Mouse (Mus musculus) heart, adult 2 months (tissue): Measurements from ENCODE around the gene Unc93b1.

Experiments
- CTCF ChIP-seq: fragments of 200-600 bp; IDR thresholded peaks from 2 replicates; pipeline ENCODE4 v1.8.1; 2022; ENCODE audit warnings: antibody characterized with exemption, mild to moderate bottlenecking, moderate library complexity
- EP300 ChIP-seq: fragments of 200-500 bp; IDR thresholded peaks from 2 replicates; pipeline ENCODE4 v1.6.1; 2011; ENCODE audit warnings: low read depth, low read length, control low read depth; ENCODE audit not compliant: insufficient read depth
- POLR2A ChIP-seq: fragments of 200-500 bp; IDR thresholded peaks from 2 replicates; pipeline ENCODE4 v1.6.1; 2011; ENCODE audit warnings: mild to moderate bottlenecking, low read depth, low read length, control low read depth; ENCODE audit not compliant: insufficient read depth

DNA sequence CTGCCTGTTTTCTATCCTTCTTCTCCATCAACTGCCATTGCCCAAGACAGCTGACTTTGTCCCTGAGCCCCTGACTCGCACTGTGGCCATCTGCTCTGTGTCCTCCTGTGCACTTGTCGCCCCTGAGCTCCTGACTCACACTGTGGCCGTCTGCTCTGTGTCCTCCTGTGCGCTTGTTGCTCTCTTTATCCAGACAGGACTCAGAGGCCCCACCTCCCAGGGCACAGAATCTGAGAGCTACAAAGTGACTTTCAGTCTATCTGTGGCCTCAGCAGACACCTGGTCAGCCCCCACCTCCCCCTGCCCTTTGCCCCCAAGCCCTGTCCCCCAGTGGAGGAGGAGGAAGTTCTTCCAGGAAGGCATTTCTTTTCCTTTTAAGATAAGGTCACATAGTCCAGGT, 20.8 kb downstream of the Unc93b1 start:
- TF ChIP-seq CTCF (no peak), EP300 (no peak), POLR2A (no peak)
